Mouse (Mus musculus): ENCODE measurements around the gene Gpam. TPM values are rescaled to one million over a fixed set of nuclear protein-coding genes. Genes with fewer than 3 reads are reported as not detected.

Gpam gene
- polyA plus RNA-seq, 1 experiment from 2014 or later, result 29.4 TPM

DNA sequence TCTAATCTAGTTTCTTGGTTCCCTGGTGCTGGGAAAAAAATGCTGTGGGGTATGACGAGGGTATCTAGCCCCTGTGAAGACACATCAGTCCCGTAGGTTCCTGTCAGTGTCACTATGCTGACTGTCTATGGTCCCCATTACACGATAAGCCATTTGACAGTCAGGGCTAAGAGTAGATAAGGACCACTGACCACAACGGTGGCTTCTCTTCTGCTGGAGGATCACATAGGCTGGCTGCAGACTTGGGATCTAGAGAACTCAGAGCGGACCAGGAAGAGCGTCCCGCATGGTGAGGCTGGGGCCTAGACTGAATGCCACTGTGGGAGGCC, 41.2 kb downstream of the Gpam start:
- no peak for ATAC-seq (ENCODE audit: insufficient read depth)
- peaks cover 95% of the 10 kb centered on the region for H3K36me3 ChIP-seq (ENCODE audit: insufficient read depth)
- H3K4me2 ChIP-seq, result no peak overlapping the region
- no peaks in the 10 kb centered on the region for H3K9me3 ChIP-seq (ENCODE audit: low read depth, low read length)
- H3K4me3 ChIP-seq (ENCODE audit: low read depth, low read length), result no peak overlapping the region
- no peak for TF ChIP-seq CTCF (IDR thresholded peaks at IDR 0.05; ENCODE audit: low read depth)
- no peak overlapping the region for H3K9ac ChIP-seq
- WGBS, result 85% methylated on average over 7 of the region's 7 CpGs
- H3K4me1 ChIP-seq (ENCODE audit: insufficient read depth), result no peaks in the 10 kb centered on the region
- DNase-seq, result no peak
- H3K27me3 ChIP-seq (ENCODE audit: insufficient read depth, low read length), result no peaks in the 10 kb centered on the region
- no peak overlapping the region for H3K27ac ChIP-seq (ENCODE audit: low read depth)

DNA sequence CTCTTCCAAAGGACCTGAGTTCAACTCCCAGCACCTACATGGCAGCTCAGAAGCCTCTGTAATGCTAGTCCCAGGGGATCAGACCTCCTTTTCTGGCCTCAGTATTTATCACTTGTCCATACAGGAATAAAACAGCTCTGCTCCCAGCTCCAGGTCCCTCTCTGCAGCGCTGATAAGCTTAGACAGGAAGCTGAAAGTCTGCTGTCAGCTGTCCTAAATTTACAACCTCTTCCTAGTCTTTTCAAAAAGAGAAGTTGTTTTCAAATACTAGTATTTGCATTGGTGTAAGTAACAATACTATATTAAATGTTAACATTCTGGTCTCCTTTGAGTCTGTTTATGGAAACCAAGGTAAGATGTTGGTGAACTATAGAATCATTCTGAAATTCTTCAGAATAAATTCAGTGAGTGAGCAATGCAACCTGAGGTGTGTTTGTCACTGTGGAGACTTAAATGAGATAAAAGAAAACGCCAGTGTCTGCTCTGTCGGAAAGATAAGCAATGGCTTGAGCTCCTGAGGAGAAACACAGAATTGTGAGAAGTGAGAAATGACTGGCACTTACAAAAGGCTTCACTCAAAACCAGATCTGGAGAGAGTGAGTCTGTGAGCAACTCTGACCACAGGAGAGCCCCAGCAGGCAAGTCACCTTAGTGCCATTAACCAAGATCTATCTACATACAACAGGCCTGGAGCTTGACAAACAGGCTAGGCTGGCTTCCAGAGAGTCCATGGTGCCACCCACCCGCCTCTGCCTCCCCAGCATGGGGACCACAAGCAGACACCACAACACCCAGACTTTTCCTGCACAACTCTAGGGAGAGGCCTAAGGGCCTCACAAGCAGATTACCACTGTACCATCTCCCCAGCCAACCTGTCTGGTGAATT, 41.8 kb downstream of the Gpam start:
- Histone ChIP-seq H3K36me3 (ENCODE audit: insufficient read depth) (peaks cover 93% of the 10 kb centered on the region), H3K4me2 (no peak overlapping the region), H3K9me3 (ENCODE audit: low read depth, low read length) (no peaks in the 10 kb centered on the region), H3K27ac (ENCODE audit: low read depth) (0 out of 2 replicates have a peak overlapping the region, but pooled peaks have one; percentile 8), H3K27me3 (ENCODE audit: insufficient read depth, low read length) (no peaks in the 10 kb centered on the region), H3K4me3 (ENCODE audit: low read depth, low read length) (no peak overlapping the region), H3K9ac (no peak overlapping the region), H3K4me1 (ENCODE audit: insufficient read depth) (no peaks in the 10 kb centered on the region)
- 73% methylated on average over 4 of the region's 4 CpGs for WGBS
- no peak for TF ChIP-seq CTCF (IDR thresholded peaks at IDR 0.05; ENCODE audit: low read depth)
- no peak for ATAC-seq (ENCODE audit: insufficient read depth)
- no peak for DNase-seq

DNA sequence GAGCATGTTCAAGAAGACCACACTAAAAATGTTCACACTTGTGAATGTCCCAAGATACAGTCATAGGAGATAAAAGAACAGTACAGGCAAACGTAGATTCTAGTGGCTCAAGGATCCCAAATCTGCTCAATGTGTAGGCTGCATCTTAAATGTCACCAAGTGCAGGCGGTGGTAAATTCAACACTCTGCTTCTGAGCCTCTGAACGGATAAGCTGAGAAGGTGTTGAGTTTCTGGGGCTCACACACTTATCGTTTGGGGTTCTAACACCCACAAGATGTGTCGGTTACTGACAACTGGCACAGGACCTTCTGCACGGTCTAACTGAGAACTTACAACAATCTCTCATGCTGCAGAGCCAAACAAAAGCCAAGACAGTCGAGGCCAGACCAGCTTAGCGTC, 50.2 kb downstream of the Gpam start:
- peaks cover 93% of the 10 kb centered on the region for H3K36me3 ChIP-seq (ENCODE audit: insufficient read depth)
- ATAC-seq (ENCODE audit: insufficient read depth), result no peak

DNA sequence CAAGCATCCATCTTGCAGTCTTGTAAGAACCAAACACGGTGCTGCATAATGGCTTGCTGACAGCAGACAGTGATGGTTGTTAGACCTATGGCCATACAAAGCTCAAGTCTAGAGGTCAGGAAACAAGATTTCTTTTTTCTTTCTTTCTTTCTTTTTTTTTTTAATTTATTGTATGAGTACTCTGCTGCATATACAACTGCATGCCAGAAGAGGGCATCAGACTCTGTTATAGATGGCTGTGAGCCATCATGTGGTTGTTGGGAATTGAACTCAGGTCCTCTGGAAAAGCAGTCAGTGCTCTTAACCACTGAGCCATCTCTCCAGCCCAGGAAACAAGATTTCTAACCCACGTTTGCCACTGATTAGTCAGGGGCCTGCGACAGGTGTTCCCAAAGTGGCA, 54.0 kb downstream of the Gpam start:
- 86% methylated on average over 3 of the region's 3 CpGs for WGBS
- DNase-seq (peak; percentile 21), ATAC-seq (ENCODE audit: insufficient read depth) (no peak)
- TF ChIP-seq CTCF (IDR thresholded peaks at IDR 0.05; ENCODE audit: low read depth), result peak; percentile 51
- no peaks in the 10 kb centered on the region for H3K4me1 ChIP-seq (ENCODE audit: insufficient read depth)
- H3K36me3 ChIP-seq (ENCODE audit: insufficient read depth), result peaks cover 91% of the 10 kb centered on the region
- no peak overlapping the region for H3K27ac ChIP-seq (ENCODE audit: low read depth)
- H3K27me3 ChIP-seq (ENCODE audit: insufficient read depth, low read length), result no peaks in the 10 kb centered on the region
- no peak overlapping the region for H3K4me3 ChIP-seq (ENCODE audit: low read depth, low read length)
- H3K4me2 ChIP-seq, result no peak overlapping the region
- H3K9ac ChIP-seq, result no peak overlapping the region
- H3K9me3 ChIP-seq (ENCODE audit: low read depth, low read length), result no peaks in the 10 kb centered on the region

More for the DNA sequence above, 50.2 kb downstream of the Gpam start:
- 88% methylated on average over 8 of the region's 8 CpGs for WGBS
- H3K9me3 ChIP-seq (ENCODE audit: low read depth, low read length), result no peaks in the 10 kb centered on the region
- no peak overlapping the region for H3K4me3 ChIP-seq (ENCODE audit: low read depth, low read length)
- TF ChIP-seq CTCF (IDR thresholded peaks at IDR 0.05; ENCODE audit: low read depth), result no peak
- H3K4me2 ChIP-seq, result no peak overlapping the region
- H3K27ac ChIP-seq (ENCODE audit: low read depth), result no peak overlapping the region
- H3K9ac ChIP-seq, result no peak overlapping the region
- H3K4me1 ChIP-seq (ENCODE audit: insufficient read depth), result no peaks in the 10 kb centered on the region
- H3K27me3 ChIP-seq (ENCODE audit: insufficient read depth, low read length), result no peaks in the 10 kb centered on the region
- no peak for DNase-seq

DNA sequence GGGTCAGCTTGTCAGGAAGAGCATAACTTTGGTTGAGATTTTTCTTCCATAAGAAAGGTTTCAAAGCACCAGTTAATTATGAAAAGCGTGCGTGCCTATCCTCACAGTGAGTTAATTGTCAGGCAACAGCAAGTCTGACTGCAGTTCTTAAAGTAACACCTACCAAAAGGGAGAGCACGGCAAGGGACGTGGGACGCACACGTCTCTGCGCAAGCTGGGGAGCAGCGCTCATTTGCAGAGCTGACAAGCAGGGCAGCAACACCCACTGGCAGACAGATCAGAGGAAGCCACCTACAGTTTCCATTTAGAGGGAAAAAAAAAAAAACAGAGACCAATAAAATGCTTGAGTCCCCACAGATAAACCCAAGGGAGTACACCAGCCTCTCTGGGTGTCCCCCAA, 58.0 kb downstream of the Gpam start:
- Histone ChIP-seq H3K4me3 (ENCODE audit: low read depth, low read length) (no peak overlapping the region), H3K4me2 (no peak overlapping the region), H3K36me3 (ENCODE audit: insufficient read depth) (peaks cover 74% of the 10 kb centered on the region), H3K4me1 (ENCODE audit: insufficient read depth) (no peaks in the 10 kb centered on the region), H3K27ac (ENCODE audit: low read depth) (no peak overlapping the region), H3K9me3 (ENCODE audit: low read depth, low read length) (no peaks in the 10 kb centered on the region), H3K27me3 (ENCODE audit: insufficient read depth, low read length) (no peaks in the 10 kb centered on the region), H3K9ac (no peak overlapping the region)
- DNase-seq (no peak), ATAC-seq (ENCODE audit: insufficient read depth) (no peak)
- no peak for TF ChIP-seq CTCF (IDR thresholded peaks at IDR 0.05; ENCODE audit: low read depth)
- WGBS, result 93% methylated on average over 8 of the region's 8 CpGs

DNA sequence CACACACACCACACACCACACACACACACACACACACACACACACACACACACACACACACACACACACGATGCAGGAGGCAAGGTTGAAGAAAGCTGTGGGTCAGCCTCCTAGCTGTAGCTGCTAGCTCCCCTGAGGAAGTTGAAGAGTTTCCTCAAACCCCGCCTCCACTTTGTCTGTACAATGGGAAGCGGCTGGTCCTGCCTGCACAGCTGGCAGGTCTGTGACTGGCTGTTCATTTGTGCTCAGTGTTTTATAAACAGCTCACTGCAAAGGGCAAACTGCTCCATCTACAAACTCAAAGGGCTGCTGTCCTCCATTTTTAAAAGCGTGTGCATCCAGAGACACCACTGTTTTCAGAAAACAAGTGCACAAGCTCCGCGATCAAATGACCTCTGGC, 63.8 kb downstream of the Gpam start:
- no peak for TF ChIP-seq CTCF (IDR thresholded peaks at IDR 0.05; ENCODE audit: low read depth)
- Histone ChIP-seq H3K9ac (no peak overlapping the region), H3K36me3 (ENCODE audit: insufficient read depth) (peaks cover 21% of the 10 kb centered on the region), H3K9me3 (ENCODE audit: low read depth, low read length) (no peaks in the 10 kb centered on the region), H3K4me1 (ENCODE audit: insufficient read depth) (no peaks in the 10 kb centered on the region), H3K4me3 (ENCODE audit: low read depth, low read length) (no peak overlapping the region), H3K27me3 (ENCODE audit: insufficient read depth, low read length) (no peaks in the 10 kb centered on the region), H3K27ac (ENCODE audit: low read depth) (peak overlapping the region; percentile 2; the same call in 1 of the 2 replicates), H3K4me2 (peak overlapping the region; percentile 28; the same call in 1 of the 2 replicates)
- WGBS, result 15% methylated on average over 6 of the region's 6 CpGs
- ATAC-seq (ENCODE audit: insufficient read depth), result peak; percentile 84
- peak; percentile 88 for DNase-seq

DNA sequence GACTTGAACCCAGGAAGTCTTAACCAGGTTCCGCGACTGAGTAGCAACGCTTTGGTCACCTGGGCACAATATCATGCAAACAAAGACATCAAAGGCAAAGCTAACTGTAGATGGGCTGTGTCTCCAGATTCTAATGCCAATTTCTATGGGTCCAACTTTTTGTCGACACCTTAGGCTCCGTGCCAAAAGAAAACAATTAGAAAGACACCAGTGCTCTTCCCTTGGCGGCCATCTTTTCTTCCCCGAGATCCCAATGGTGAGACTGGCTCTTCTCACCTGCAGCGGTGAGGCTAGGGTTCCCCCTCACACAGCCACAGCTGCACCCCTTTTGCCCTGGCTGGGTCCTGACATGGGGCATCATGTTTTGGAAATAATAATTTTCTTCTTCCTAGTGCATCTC, 64.5 kb downstream of the Gpam start:
- ATAC-seq (ENCODE audit: insufficient read depth), result no peak
- H3K27ac ChIP-seq (ENCODE audit: low read depth), result no peak overlapping the region
- DNase-seq, result peak; percentile 29
- no peak for TF ChIP-seq CTCF (IDR thresholded peaks at IDR 0.05; ENCODE audit: low read depth)
- H3K4me2 ChIP-seq, result no peak overlapping the region
- WGBS, result 77% methylated on average over 8 of the region's 8 CpGs
- H3K4me3 ChIP-seq (ENCODE audit: low read depth, low read length), result no peak overlapping the region
- no peaks in the 10 kb centered on the region for H3K4me1 ChIP-seq (ENCODE audit: insufficient read depth)
- H3K27me3 ChIP-seq (ENCODE audit: insufficient read depth, low read length), result no peaks in the 10 kb centered on the region
- no peak overlapping the region for H3K9ac ChIP-seq
- peaks cover 18% of the 10 kb centered on the region for H3K36me3 ChIP-seq (ENCODE audit: insufficient read depth)
- H3K9me3 ChIP-seq (ENCODE audit: low read depth, low read length), result no peaks in the 10 kb centered on the region

Measured in lung, embryonic 14.5 days (tissue).